Mouse (Mus musculus): ENCODE results near the gene Chp1. TPM values are rescaled to one million over a fixed set of nuclear protein-coding genes. Genes with fewer than 3 reads are reported as not detected.
"Not testable (repeated sequence)": the region's sequence is repeated elsewhere in the genome, so short reads cannot be mapped to it uniquely, and the experiment has no call there.

Chp1 gene
- total RNA-seq, 2 experiments from 2014 or later: 151 TPM

DNA sequence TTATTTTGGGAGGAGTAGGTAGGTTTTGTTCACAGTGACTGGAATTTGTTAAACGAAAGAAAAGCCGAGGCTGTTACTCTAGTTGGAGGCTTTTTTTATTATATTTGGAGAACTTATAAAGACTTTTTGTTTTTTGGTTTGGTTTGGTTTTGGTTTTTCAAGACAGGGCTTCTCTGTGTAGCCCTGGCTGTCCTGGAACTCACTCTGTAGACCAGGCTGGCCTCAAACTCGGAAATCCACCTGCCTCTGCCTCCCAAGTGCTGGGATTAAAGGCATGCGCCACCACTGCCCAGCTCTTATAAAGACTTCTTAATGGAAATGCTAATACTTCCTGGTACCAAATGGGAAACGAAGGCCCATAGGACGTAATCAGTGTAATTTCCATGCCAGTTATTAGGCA, 71.5 kb downstream of the Chp1 start:
- DNase-seq (ENCODE audit: low spot score in 2 of 2): not testable (repeated sequence)

DNA sequence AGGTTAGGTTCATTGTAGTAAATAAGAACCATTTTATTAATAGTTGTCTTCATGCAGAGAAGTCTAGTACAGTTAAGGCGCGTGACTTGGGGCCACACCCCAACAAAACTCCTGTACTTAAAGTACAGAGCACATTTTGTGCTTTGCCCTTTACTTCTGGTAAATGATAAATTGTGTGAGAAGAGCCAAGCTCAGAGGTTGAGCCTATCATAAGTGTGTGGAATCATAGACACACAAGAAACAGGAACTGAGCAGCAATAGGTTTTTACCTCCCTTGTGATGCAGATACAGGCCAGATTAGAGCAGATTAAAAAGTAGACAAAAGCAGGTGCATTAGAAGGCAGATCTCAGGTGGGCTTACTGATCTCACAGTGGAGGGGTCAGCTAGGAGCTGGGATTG, 73.8 kb downstream of the Chp1 start:
- DNase-seq (ENCODE audit: low spot score in 2 of 2): no peak

Other genes with a start within 250 kb of the Chp1 start
- gene Dll4, start 221.9 kb upstream of the Chp1 start, total RNA-seq (2021): 1 to 10 TPM; 5.6 to 6.3 TPM
- 1 to 10 TPM; 6.6 to 7.8 TPM for gene Chac1, start 196.5 kb upstream of the Chp1 start, total RNA-seq (2021)
- gene Ino80, start 70.0 kb upstream of the Chp1 start, total RNA-seq (2021): 10 to 100 TPM; 16.9 to 17.0 TPM
- 1 to 10 TPM in 1 of 2 experiments, under 1 TPM in 1; 0.62 to 1.1 TPM for gene Exd1, start 70 bp upstream of the Chp1 start, total RNA-seq (2021)
- gene Nusap1, start 70.6 kb downstream of the Chp1 start, total RNA-seq (2021): 1 to 10 TPM; 1.1 to 1.8 TPM
- 1 to 10 TPM; 1.5 to 1.6 TPM for gene Oip5, start 70.8 kb downstream of the Chp1 start, total RNA-seq (2021)
- 10 to 100 TPM; 29.2 to 30.3 TPM for gene Ndufaf1, start 115.1 kb downstream of the Chp1 start, total RNA-seq (2021)
- gene Rtf1, start 127.4 kb downstream of the Chp1 start, total RNA-seq (2021): 10 to 100 TPM; 58.0 to 59.9 TPM
- 100 to 1,000 TPM; 186 to 204 TPM for gene Itpka, start 194.6 kb downstream of the Chp1 start, total RNA-seq (2021)
- gene Ltk, start 212.7 kb downstream of the Chp1 start, total RNA-seq (2021): 10 to 100 TPM in 1 of 2 experiments, 1 to 10 TPM in 1; 6.0 to 10.5 TPM
- gene Rpap1, start 239.8 kb downstream of the Chp1 start, total RNA-seq (2021): 10 to 100 TPM; 18.3 to 18.7 TPM